Comparison of ENCODE assay signal across 24 mouse cellular contexts in the genomic region with DNA sequence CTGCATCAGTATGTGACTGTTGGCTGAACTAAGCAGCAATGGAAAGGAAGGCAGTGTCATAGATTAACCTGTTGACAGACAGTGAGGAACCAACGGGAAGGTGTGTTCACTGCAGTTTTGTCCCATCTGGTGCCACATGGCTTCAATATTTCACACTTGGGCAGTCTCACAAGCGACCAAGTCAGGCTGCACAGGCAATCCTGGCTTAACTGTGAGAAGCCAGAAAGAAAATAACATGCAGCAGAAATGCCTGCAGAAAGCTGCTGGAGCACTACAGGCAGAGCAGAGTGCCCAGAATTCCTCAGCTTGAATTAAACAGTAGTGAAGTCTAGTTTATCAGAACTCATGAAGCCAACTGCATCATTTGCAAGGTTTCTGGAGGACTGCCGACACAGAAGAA.
A peak's percentile ranks its signal among the peaks of the same experiment; 100 is the strongest.
DNase-seq lines count a peak whose midpoint lies in the region; ATAC-seq lines count a peak whose summit lies in the region.
"Had no signal": no experiment of that assay in that cellular context is flagged by ENCODE, and none has a peak within 500 bp of the region (broad histone marks: within the 10 kb centered on the region; RNA-seq: fewer than 3 reads in every experiment).

No protein-coding gene starts in this region.

- no peak overlapping the region for H3K27ac ChIP-seq in heart, embryonic 12.5 days (ENCODE audit: poor library complexity, severe bottlenecking)
- H3K27ac ChIP-seq: embryonic facial prominence, embryonic 10.5 days; gastrocnemius, adult 2 months; liver, embryonic 14.5 days; stomach, embryonic 15.5 days had no signal

- H3K4me2 ChIP-seq in heart, embryonic 12.5 days, result no peak overlapping the region
- H3K4me2 ChIP-seq: lung, embryonic 14.5 days; stomach, embryonic 15.5 days had no signal

- no peaks in the 10 kb centered on the region for H3K9me3 ChIP-seq in heart, embryonic 12.5 days (replicated peaks)
- H3K9me3 ChIP-seq: embryonic facial prominence, embryonic 10.5 days; stomach, embryonic 15.5 days had no signal

- H3K4me1 ChIP-seq in heart, embryonic 12.5 days (replicated peaks), result no peaks in the 10 kb centered on the region
- H3K4me1 ChIP-seq: embryonic facial prominence, embryonic 10.5 days; stomach, embryonic 15.5 days had no signal

- no peak for ATAC-seq in heart, embryonic 12.5 days (ENCODE audit: insufficient number of reproducible peaks, low FRiP score)
- ATAC-seq in megakaryocyte, adult 5-6 weeks (ENCODE audit: poor library complexity, severe bottlenecking), result no peak
- ATAC-seq: forebrain, embryonic 16.5 days; intestine, postnatal 0 days; midbrain, embryonic 16.5 days had no signal

- no peak overlapping the region for H3K4me3 ChIP-seq in heart, embryonic 12.5 days
- H3K4me3 ChIP-seq: embryonic facial prominence, embryonic 10.5 days; gastrocnemius, adult 2 months; stomach, embryonic 15.5 days had no signal

- H3K36me3 ChIP-seq in heart, embryonic 12.5 days, result peaks cover 17% of the 10 kb centered on the region
- H3K36me3 ChIP-seq: stomach, embryonic 15.5 days had no signal

- intact Hi-C loops in left cerebral cortex, postnatal 4 days (cut with DNase I), result no loop called here

- WGBS in heart, embryonic 12.5 days, result 68% methylated on average over 3 of the region's 3 CpGs

- no peak for DNase-seq in heart, adult 11 months
- DNase-seq in left cerebral cortex, postnatal 4 days, result peak; percentile 32
- no peak for DNase-seq in left cerebral cortex, adult 8-10 months (ENCODE audit: low spot score in 2 of 2)
- peak; percentile 30 for DNase-seq in cerebellum, adult 8-10 months
- peak; percentile 34 for DNase-seq in cerebellum, postnatal 36 days
- DNase-seq in spleen, adult 12 weeks (ENCODE audit: low spot score), result no peak
- DNase-seq: adrenal gland, postnatal 36 days; gastrocnemius, adult 2 months; heart, postnatal 4 days; kidney, postnatal 4 days; lung, embryonic 14.5 days; lung, postnatal 4 days; right cerebral cortex, adult 18-20 months; right cerebral cortex, postnatal 4 days; thymus, adult 18-20 months; thymus, postnatal 36 days had no signal

- H3K27me3 ChIP-seq in heart, embryonic 12.5 days (replicated peaks), result peaks cover 7% of the 10 kb centered on the region
- H3K27me3 ChIP-seq: stomach, embryonic 15.5 days had no signal

- H3K9ac ChIP-seq in heart, embryonic 12.5 days, result 0 out of 2 replicates have a peak overlapping the region, but pooled peaks have one; percentile 24
- H3K9ac ChIP-seq: liver, embryonic 14.5 days; lung, embryonic 14.5 days; stomach, embryonic 15.5 days had no signal

Comparison
In these comparisons a context has a peak if more than half of its experiments do, and no peak if none do; other contexts are left out.
1. DNase-seq: peak in left cerebral cortex, postnatal 4 days (single experiment), cerebellum, adult 8-10 months (single experiment) and cerebellum, postnatal 36 days (2 of 2); none in heart, adult 11 months (single experiment), left cerebral cortex, adult 8-10 months (0 of 2) and spleen, adult 12 weeks (single experiment).